Mouse (Mus musculus) liver, embryonic 15.5 days (tissue): ENCODE results near the gene Htra3. TPM values are rescaled to one million over a fixed set of nuclear protein-coding genes. Genes with fewer than 3 reads are reported as not detected.

ENCODE experiments used
- ATAC-seq: fragments of 200-750 bp; cut with Nextera tagmentation; 2 replicates; pipeline ENCODE4 v1.8.0; 2017; ENCODE audit warnings: moderate number of reproducible peaks, mild to moderate bottlenecking, moderate library complexity; ENCODE audit not compliant: insufficient read depth
- H3K27ac ChIP-seq: fragments of 300-500 bp; sonication (generic); replicated peaks from 2 replicates; pipeline ENCODE4 v1.5.1; 2015; ENCODE audit warnings: mild to moderate bottlenecking, inconsistent platforms
- H3K27me3 ChIP-seq: fragments of 300-500 bp; sonication (generic); 2 replicates; pipeline ENCODE4 v1.6.1; 2015; ENCODE audit warnings: mild to moderate bottlenecking, inconsistent platforms
- H3K36me3 ChIP-seq: fragments of 300-500 bp; sonication (generic); replicated peaks from 2 replicates; pipeline ENCODE4 v1.6.1; 2015; ENCODE audit warnings: moderate library complexity, mild to moderate bottlenecking, inconsistent platforms
- H3K4me1 ChIP-seq: fragments of 300-500 bp; sonication (generic); replicated peaks from 2 replicates; pipeline ENCODE4 v1.6.1; 2015; ENCODE audit warnings: inconsistent platforms
- H3K4me2 ChIP-seq: fragments of 300-500 bp; sonication (generic); 2 replicates; pipeline ENCODE4 v1.6.1; 2015; ENCODE audit warnings: moderate library complexity, mild to moderate bottlenecking, inconsistent platforms
- H3K4me3 ChIP-seq: fragments of 300-500 bp; sonication (generic); replicated peaks from 2 replicates; pipeline ENCODE4 v1.5.1; 2015; ENCODE audit warnings: mild to moderate bottlenecking, inconsistent platforms
- H3K9ac ChIP-seq: fragments of 300-500 bp; sonication (generic); 2 replicates; pipeline ENCODE4 v1.6.1; 2015; ENCODE audit warnings: moderate library complexity, mild to moderate bottlenecking, inconsistent platforms
- H3K9me3 ChIP-seq: fragments of 300-500 bp; sonication (generic); replicated peaks from 2 replicates; pipeline ENCODE4 v1.6.1; 2016; ENCODE audit warnings: inconsistent platforms
- WGBS: fragments of 180-500 bp; shearing (Covaris S2); methylation state at CpG from one replicate; pipeline ENCODE4 v1.1.7; 2015; ENCODE audit warnings: mixed read lengths; ENCODE audit not compliant: insufficient replicate concordance; 5-methylcytosine and 5-hydroxymethylcytosine counted together
- polyA plus RNA-seq: library from polyadenylated mRNA; unstranded; fragments of >200 nt; fragmentation: Nextera tagmentation; extraction: Ambion mirVana; gene quantifications from 2 replicates; pipeline ENCODE4 v1.2.1, GENCODE M21; 2015

Htra3 gene
- polyA plus RNA-seq, 1 experiment from 2014 or later: 1.9 TPM

GRCm38 (mm10) chr5:35693638-35694037 lies 14.1 kb upstream of the Htra3 start:
- Histone ChIP-seq H3K27ac (no peak overlapping the region), H3K9ac (no peak overlapping the region), H3K4me2 (no peak overlapping the region), H3K36me3 (no peaks in the 10 kb centered on the region), H3K9me3 (no peaks in the 10 kb centered on the region), H3K27me3 (no peaks in the 10 kb centered on the region), H3K4me1 (no peaks in the 10 kb centered on the region), H3K4me3 (no peak overlapping the region)
- 29% methylated on average over 4 of the region's 4 CpGs for WGBS
- no peak for ATAC-seq

- H3K9ac ChIP-seq: no peak overlapping the region
- no peaks in the 10 kb centered on the region for H3K9me3 ChIP-seq
- 50% methylated on average over 11 of the region's 11 CpGs for WGBS
- no peaks in the 10 kb centered on the region for H3K36me3 ChIP-seq
- H3K27ac ChIP-seq: no peak overlapping the region
- no peak for ATAC-seq
- no peak overlapping the region for H3K4me2 ChIP-seq
- no peak overlapping the region for H3K4me3 ChIP-seq
- H3K27me3 ChIP-seq: no peaks in the 10 kb centered on the region
- H3K4me1 ChIP-seq: no peaks in the 10 kb centered on the region
Observed at GRCm38 (mm10) chr5:35691246-35691645, 11.7 kb upstream of the Htra3 start.

- no peak overlapping the region for H3K27ac ChIP-seq
- H3K4me2 ChIP-seq: no peak overlapping the region
- no peaks in the 10 kb centered on the region for H3K4me1 ChIP-seq
- H3K36me3 ChIP-seq: no peaks in the 10 kb centered on the region
- no peaks in the 10 kb centered on the region for H3K9me3 ChIP-seq
- no peak overlapping the region for H3K4me3 ChIP-seq
- ATAC-seq: no peak
- no peaks in the 10 kb centered on the region for H3K27me3 ChIP-seq
- WGBS: 62% methylated on average over 8 of the region's 8 CpGs
- H3K9ac ChIP-seq: no peak overlapping the region
Observed at GRCm38 (mm10) chr5:35690485-35691165, 11.0 kb upstream of the Htra3 start.

- Histone ChIP-seq H3K27me3 (no peaks in the 10 kb centered on the region), H3K4me2 (no peak overlapping the region), H3K4me3 (no peak overlapping the region), H3K36me3 (no peaks in the 10 kb centered on the region), H3K9me3 (no peaks in the 10 kb centered on the region), H3K4me1 (0 out of 2 replicates have a peak, but pooled peaks cover 6% of the 10 kb centered on the region), H3K27ac (no peak overlapping the region), H3K9ac (no peak overlapping the region)
- no peak for ATAC-seq
Observed at GRCm38 (mm10) chr5:35689374-35689773, 9.8 kb upstream of the Htra3 start.

- Histone ChIP-seq H3K4me3 (no peak overlapping the region), H3K36me3 (no peaks in the 10 kb centered on the region), H3K9ac (no peak overlapping the region), H3K27ac (no peak overlapping the region), H3K9me3 (no peaks in the 10 kb centered on the region), H3K4me2 (no peak overlapping the region), H3K27me3 (no peaks in the 10 kb centered on the region), H3K4me1 (0 out of 2 replicates have a peak, but pooled peaks cover 6% of the 10 kb centered on the region)
- ATAC-seq: no peak
- WGBS: 50% methylated on average over 2 of the region's 2 CpGs
Observed at GRCm38 (mm10) chr5:35688851-35689250, 9.3 kb upstream of the Htra3 start.

- Histone ChIP-seq H3K9ac (no peak overlapping the region), H3K36me3 (no peaks in the 10 kb centered on the region), H3K4me3 (no peak overlapping the region), H3K27me3 (no peaks in the 10 kb centered on the region), H3K4me1 (0 out of 2 replicates have a peak, but pooled peaks cover 6% of the 10 kb centered on the region), H3K9me3 (no peaks in the 10 kb centered on the region), H3K27ac (no peak overlapping the region), H3K4me2 (no peak overlapping the region)
- ATAC-seq: no peak
- WGBS: 27% methylated on average over 5 of the region's 5 CpGs
Observed at GRCm38 (mm10) chr5:35687098-35687497, 7.5 kb upstream of the Htra3 start.

- 57% methylated on average over 4 of the region's 4 CpGs for WGBS
Observed at GRCm38 (mm10) chr5:35686336-35686735, 6.8 kb upstream of the Htra3 start.

GRCm38 (mm10) chr5:35685079-35685478 lies 5.5 kb upstream of the Htra3 start:
- H3K27ac ChIP-seq: no peak overlapping the region
- H3K9me3 ChIP-seq: no peaks in the 10 kb centered on the region
- no peak for ATAC-seq
- no peaks in the 10 kb centered on the region for H3K36me3 ChIP-seq
- no peak overlapping the region for H3K9ac ChIP-seq
- H3K27me3 ChIP-seq: peaks cover 9% of the 10 kb centered on the region
- H3K4me3 ChIP-seq: no peak overlapping the region
- no peak overlapping the region for H3K4me2 ChIP-seq
- 16% methylated on average over 3 of the region's 3 CpGs for WGBS
- 0 out of 2 replicates have a peak, but pooled peaks cover 6% of the 10 kb centered on the region for H3K4me1 ChIP-seq

More at GRCm38 (mm10) chr5:35686336-35686735, 6.8 kb upstream of the Htra3 start:
- Histone ChIP-seq H3K9me3 (no peaks in the 10 kb centered on the region), H3K4me3 (no peak overlapping the region), H3K4me2 (no peak overlapping the region), H3K36me3 (no peaks in the 10 kb centered on the region), H3K27ac (no peak overlapping the region), H3K4me1 (0 out of 2 replicates have a peak, but pooled peaks cover 6% of the 10 kb centered on the region), H3K27me3 (0 out of 2 replicates have a peak, but pooled peaks cover under 1% of the 10 kb centered on the region), H3K9ac (no peak overlapping the region)
- no peak for ATAC-seq

GRCm38 (mm10) chr5:35680958-35681357 lies 1.4 kb upstream of the Htra3 start:
- WGBS: 46% methylated on average over 2 of the region's 2 CpGs
- Histone ChIP-seq H3K9ac (no peak overlapping the region), H3K36me3 (no peaks in the 10 kb centered on the region), H3K27me3 (peaks cover 40% of the 10 kb centered on the region), H3K4me3 (no peak overlapping the region), H3K4me2 (no peak overlapping the region), H3K4me1 (0 out of 2 replicates have a peak, but pooled peaks cover 6% of the 10 kb centered on the region), H3K27ac (no peak overlapping the region), H3K9me3 (no peaks in the 10 kb centered on the region)
- no peak for ATAC-seq

GRCm38 (mm10) chr5:35676964-35677363 lies 2.6 kb downstream of the Htra3 start:
- no peak overlapping the region for H3K27ac ChIP-seq
- H3K4me2 ChIP-seq: no peak overlapping the region
- WGBS: 62% methylated on average over 7 of the region's 7 CpGs
- H3K9ac ChIP-seq: no peak overlapping the region
- no peaks in the 10 kb centered on the region for H3K36me3 ChIP-seq
- H3K27me3 ChIP-seq: peaks cover 40% of the 10 kb centered on the region
- H3K9me3 ChIP-seq: no peaks in the 10 kb centered on the region
- H3K4me3 ChIP-seq: no peak overlapping the region
- no peak for ATAC-seq
- peaks cover 7% of the 10 kb centered on the region; the same call in 1 of the 2 replicates for H3K4me1 ChIP-seq

- no peak overlapping the region for H3K9ac ChIP-seq
- H3K27ac ChIP-seq: no peak overlapping the region
- H3K4me2 ChIP-seq: no peak overlapping the region
- H3K27me3 ChIP-seq: peaks cover 21% of the 10 kb centered on the region
- WGBS: 53% methylated on average over 4 of the region's 4 CpGs
- peaks cover 7% of the 10 kb centered on the region; the same call in 1 of the 2 replicates for H3K4me1 ChIP-seq
- no peak for ATAC-seq
- no peaks in the 10 kb centered on the region for H3K9me3 ChIP-seq
- no peaks in the 10 kb centered on the region for H3K36me3 ChIP-seq
- no peak overlapping the region for H3K4me3 ChIP-seq
Observed at GRCm38 (mm10) chr5:35674081-35674555, 5.5 kb downstream of the Htra3 start.
